31 mouse cellular contexts compared by ENCODE assay signal in the genomic region with DNA sequence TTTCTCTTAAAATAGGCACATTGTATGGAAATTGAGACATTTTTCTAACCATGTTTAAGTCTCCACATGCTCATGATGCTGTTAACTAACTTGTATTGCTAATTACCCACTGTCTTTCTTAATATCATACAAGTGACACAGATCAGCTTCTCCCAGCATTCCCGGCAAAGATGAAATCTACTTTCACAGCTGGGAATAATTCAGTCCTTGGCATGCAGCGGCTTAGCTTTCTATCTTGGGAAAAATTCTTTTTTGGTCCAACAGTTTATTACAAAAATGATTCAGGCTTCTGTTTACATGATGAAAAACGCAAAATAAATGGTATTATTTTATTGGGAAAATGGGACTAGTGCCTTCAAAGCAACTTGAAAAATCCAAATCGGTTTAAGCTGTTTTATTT.
DNase-seq lines count a peak whose midpoint lies in the region; ATAC-seq and TF ChIP-seq lines count a peak whose summit lies in the region.
"Had no signal": no experiment of that assay in that cellular context is flagged by ENCODE, and none has a peak within 500 bp of the region (broad histone marks: within the 10 kb centered on the region; RNA-seq: fewer than 3 reads in every experiment).

No protein-coding gene starts in this region.

- no peaks in the 10 kb centered on the region for H3K79me2 ChIP-seq in heart, adult 2 months (replicated peaks; ENCODE audit: control insufficient read depth, insufficient read depth, low read length)

- no peak for ATAC-seq in lung, postnatal 0 days
- ATAC-seq: CD4-positive, CD25-positive, alpha-beta regulatory T cell, adult 4 months; forebrain, postnatal 0 days; hindbrain, postnatal 0 days; intestine, embryonic 15.5 days; liver, embryonic 12.5 days; liver, postnatal 0 days had no signal

- peaks cover 8% of the 10 kb centered on the region for H3K4me1 ChIP-seq in heart, adult 2 months (ENCODE audit: control insufficient read depth, insufficient read depth, low read length)
- H3K4me1 ChIP-seq in kidney, adult 2 months (ENCODE audit: control insufficient read depth, insufficient read depth, low read length), result no peaks in the 10 kb centered on the region; the same call in 1 of the 2 replicates
- peaks cover 11% of the 10 kb centered on the region; the same call in 1 of the 2 replicates for H3K4me1 ChIP-seq in lung, postnatal 0 days (ENCODE audit: insufficient read depth, low read depth, low read length)
- H3K4me1 ChIP-seq: forebrain, embryonic 12.5 days; midbrain, embryonic 10.5 days had no signal

- H3K9me3 ChIP-seq in lung, postnatal 0 days (ENCODE audit: low read length), result no peaks in the 10 kb centered on the region
- H3K9me3 ChIP-seq: embryonic facial prominence, embryonic 13.5 days; forebrain, embryonic 12.5 days; heart, embryonic 15.5 days; hindbrain, embryonic 12.5 days; intestine, embryonic 15.5 days; limb, embryonic 13.5 days; liver, embryonic 12.5 days; midbrain, embryonic 10.5 days had no signal

- peak; percentile 81 for DNase-seq in heart, adult 11 months
- no peak for DNase-seq in heart, adult 2 months
- peak; percentile 17 for DNase-seq in kidney, postnatal 14 days
- DNase-seq in kidney, adult 2 months, result no peak
- DNase-seq in lung, postnatal 0 days (ENCODE audit: low spot score), result peak; percentile 30
- DNase-seq in lung, postnatal 14 days, result no peak
- DNase-seq in cerebellum, postnatal 25 days, result no peak
- no peak for DNase-seq in ovary, postnatal 36 days (ENCODE audit: low spot score)
- DNase-seq: adrenal gland, adult 2 months; cerebellum, adult 8-10 months; cerebellum, postnatal 36 days; forebrain, postnatal 0 days; gastrocnemius, postnatal 14 days; layer of hippocampus, adult 9-11 months; liver, postnatal 0 days; lung, postnatal 10 days; right cerebral cortex, adult 18-20 months; thymus, adult 18-20 months; thymus, postnatal 25 days had no signal

- peaks cover 5% of the 10 kb centered on the region; the same call in 1 of the 2 replicates for H3K36me3 ChIP-seq in heart, adult 2 months (ENCODE audit: control insufficient read depth, insufficient read depth, low read length)
- H3K36me3 ChIP-seq in kidney, adult 2 months (ENCODE audit: control insufficient read depth, insufficient read depth, low read length), result no peaks in the 10 kb centered on the region
- H3K36me3 ChIP-seq in lung, postnatal 0 days (ENCODE audit: insufficient read depth, low read length), result no peaks in the 10 kb centered on the region
- H3K36me3 ChIP-seq: embryonic facial prominence, embryonic 13.5 days; forebrain, embryonic 12.5 days; heart, embryonic 15.5 days; hindbrain, embryonic 12.5 days; intestine, embryonic 15.5 days; limb, embryonic 13.5 days; liver, embryonic 12.5 days; midbrain, embryonic 10.5 days had no signal

- H3K4me2 ChIP-seq in lung, postnatal 0 days (replicated peaks; ENCODE audit: low read depth, low read length), result no peak overlapping the region
- H3K4me2 ChIP-seq: embryonic facial prominence, embryonic 13.5 days; forebrain, embryonic 12.5 days; heart, embryonic 15.5 days; hindbrain, embryonic 12.5 days; intestine, embryonic 15.5 days; limb, embryonic 13.5 days; liver, embryonic 12.5 days had no signal

- no peak overlapping the region for H3K27ac ChIP-seq in heart, adult 2 months
- H3K27ac ChIP-seq in kidney, adult 2 months (ENCODE audit: insufficient read depth, low read depth, low read length), result no peak overlapping the region
- H3K27ac ChIP-seq in lung, postnatal 0 days (ENCODE audit: low read length), result no peak overlapping the region
- H3K27ac ChIP-seq: embryonic facial prominence, embryonic 13.5 days; forebrain, embryonic 12.5 days; heart, embryonic 15.5 days; hindbrain, embryonic 12.5 days; hindbrain, postnatal 0 days; intestine, embryonic 15.5 days; limb, embryonic 13.5 days; liver, embryonic 12.5 days; midbrain, embryonic 10.5 days; stomach, postnatal 0 days had no signal

- H3K9ac ChIP-seq in heart, adult 2 months (ENCODE audit: low read depth, low read length), result no peak overlapping the region
- H3K9ac ChIP-seq in lung, postnatal 0 days (replicated peaks; ENCODE audit: low read depth), result no peak overlapping the region
- H3K9ac ChIP-seq: embryonic facial prominence, embryonic 13.5 days; forebrain, embryonic 12.5 days; forebrain, postnatal 0 days; heart, embryonic 15.5 days; hindbrain, embryonic 12.5 days; intestine, embryonic 15.5 days; limb, embryonic 13.5 days; liver, embryonic 12.5 days; liver, postnatal 0 days had no signal

- no peak for TF ChIP-seq POLR2A in heart, adult 2 months (IDR thresholded peaks at IDR 0.05; ENCODE audit: insufficient read depth, low read depth, low read length)
- TF ChIP-seq POLR2A in kidney, adult 2 months (IDR thresholded peaks at IDR 0.05; ENCODE audit: low read depth, low read length), result no peak

- no peak for TF ChIP-seq EP300 in heart, adult 2 months (IDR thresholded peaks at IDR 0.05; ENCODE audit: insufficient read depth, low read depth, low read length)
- no peak for TF ChIP-seq EP300 in lung, postnatal 0 days (IDR thresholded peaks at IDR 0.05)

- 71% methylated on average over 4 of the region's 4 CpGs for WGBS in heart, adult 2 months
- 83% methylated on average over 4 of the region's 4 CpGs for WGBS in kidney, adult 2 months
- WGBS in lung, postnatal 0 days, result 58% methylated on average over 4 of the region's 4 CpGs

- no peaks in the 10 kb centered on the region for H3K27me3 ChIP-seq in heart, adult 2 months (ENCODE audit: control insufficient read depth, insufficient read depth, low read length)
- no peaks in the 10 kb centered on the region for H3K27me3 ChIP-seq in kidney, adult 2 months (replicated peaks; ENCODE audit: control insufficient read depth, insufficient read depth, low read length)
- H3K27me3 ChIP-seq in lung, postnatal 0 days (replicated peaks; ENCODE audit: insufficient read depth, low read length), result no peaks in the 10 kb centered on the region
- H3K27me3 ChIP-seq: embryonic facial prominence, embryonic 13.5 days; forebrain, embryonic 12.5 days; heart, embryonic 15.5 days; hindbrain, embryonic 12.5 days; intestine, embryonic 15.5 days; limb, embryonic 13.5 days; liver, embryonic 12.5 days had no signal

- TF ChIP-seq CTCF in heart, adult 2 months (IDR thresholded peaks at IDR 0.05), result no peak
- no peak for TF ChIP-seq CTCF in kidney, adult 2 months (conservative IDR thresholded peaks at IDR 0.05; ENCODE audit: insufficient read depth, insufficient read length, low read depth, low read length)
- TF ChIP-seq CTCF in lung, postnatal 0 days (IDR thresholded peaks at IDR 0.05), result no peak

- intact Hi-C loops in heart, adult 2 months (cut with DNase I), result no loop called here

- no peak overlapping the region for H3K4me3 ChIP-seq in heart, adult 2 months
- H3K4me3 ChIP-seq in kidney, adult 2 months (ENCODE audit: insufficient read depth, low read depth, low read length), result no peak overlapping the region
- no peak overlapping the region for H3K4me3 ChIP-seq in lung, postnatal 0 days (ENCODE audit: low read depth, low read length)
- H3K4me3 ChIP-seq: embryonic facial prominence, embryonic 13.5 days; erythroblast, embryonic 14.5 days; forebrain, embryonic 12.5 days; heart, embryonic 15.5 days; hindbrain, embryonic 12.5 days; intestine, embryonic 15.5 days; limb, embryonic 13.5 days; liver, embryonic 12.5 days; midbrain, embryonic 10.5 days had no signal

Comparison
In these comparisons a context has a peak if more than half of its experiments do, and no peak if none do; other contexts are left out.
1. DNase-seq: peak in heart, adult 11 months (single experiment), kidney, postnatal 14 days (single experiment) and lung, postnatal 0 days (single experiment); none in heart, adult 2 months (0 of 2), kidney, adult 2 months (single experiment), lung, postnatal 14 days (single experiment), cerebellum, postnatal 25 days (0 of 2) and ovary, postnatal 36 days (single experiment).